Mouse (Mus musculus) CH12.LX (cell line): ENCODE data around the gene Ccpg1. TPM values are rescaled to one million over a fixed set of nuclear protein-coding genes. Genes with fewer than 3 reads are reported as not detected.

Experiments used
- DNase-seq: peaks from one replicate; pipeline ENCODE4 v3.0.0-alpha.2; 2013; ENCODE audit errors: extremely low read depth
- H3K27ac ChIP-seq: 2 replicates; pipeline ENCODE4 v1.5.1; 2012; ENCODE audit warnings: low read depth, mild to moderate bottlenecking, control low read depth, moderate library complexity; ENCODE audit not compliant: insufficient read depth
- H3K27me3 ChIP-seq: replicated peaks from 2 replicates; pipeline ENCODE3; 2012; ENCODE audit warnings: inconsistent platforms
- H3K36me3 ChIP-seq, 2 experiments: replicated peaks in 1 of 2; 2 replicates each; pipeline versions ENCODE3 to v1.6.1; 2012; ENCODE audit warnings: inconsistent platforms in 1 of 2, low read length in 1 of 2, mild to moderate bottlenecking in 1 of 2, mixed read lengths in 1 of 2, moderate library complexity in 1 of 2; ENCODE audit not compliant: control insufficient read depth in 1 of 2, insufficient read depth in 1 of 2
- H3K4me1 ChIP-seq, 2 experiments: 2 replicates each; pipeline ENCODE4 v1.6.1; 2012; ENCODE audit warnings: inconsistent platforms in 1 of 2, moderate library complexity in 1 of 2; ENCODE audit not compliant: insufficient read depth in 2 of 2, control insufficient read depth in 1 of 2
- H3K4me2 ChIP-seq: 2 replicates; pipeline ENCODE4 v1.6.1; 2012; ENCODE audit warnings: low read depth, mild to moderate bottlenecking, control low read depth; ENCODE audit not compliant: poor library complexity, insufficient read depth, severe bottlenecking
- H3K4me3 ChIP-seq, 3 experiments: fragments of 150-350 bp in 1 of 3; sonication (generic) in 1 of 3; replicated peaks in 1 of 3; 2 replicates each; pipeline versions ENCODE3 to v1.5.1; 2011 to 2012; ENCODE audit warnings: low read depth in 2 of 3, low read length in 2 of 3, mild to moderate bottlenecking in 2 of 3, moderate library complexity in 2 of 3, control low read depth in 1 of 3, improper control_type of control experiment in 1 of 3, inconsistent platforms in 1 of 3, mixed read lengths in 1 of 3; ENCODE audit not compliant: poor library complexity in 1 of 3
- H3K79me2 ChIP-seq: replicated peaks from 2 replicates; pipeline ENCODE4 v1.6.1; 2012; ENCODE audit warnings: mild to moderate bottlenecking, moderate library complexity; ENCODE audit not compliant: control insufficient read depth, poor library complexity, insufficient read depth, severe bottlenecking; ENCODE audit errors: extremely low read depth
- H3K9ac ChIP-seq: 2 replicates; pipeline ENCODE4 v1.6.1; 2012; ENCODE audit warnings: low read depth, mild to moderate bottlenecking, control low read depth, moderate library complexity; ENCODE audit not compliant: insufficient read depth
- H3K9me3 ChIP-seq: replicated peaks from 2 replicates; pipeline ENCODE3; 2012; ENCODE audit warnings: low read length, inconsistent platforms, mixed read lengths
- BHLHE40 ChIP-seq: IDR thresholded peaks from 2 replicates; pipeline ENCODE4 v1.6.1; 2011; ENCODE audit warnings: mild to moderate bottlenecking, low read depth, low read length, improper control_type of control experiment
- CHD1 ChIP-seq: IDR thresholded peaks from 2 replicates; pipeline ENCODE4 v1.6.1; 2012; ENCODE audit warnings: low read depth, low read length, improper control_type of control experiment, inconsistent platforms
- CHD2 ChIP-seq: IDR thresholded peaks from 2 replicates; pipeline ENCODE4 v1.6.1; 2011; ENCODE audit warnings: low read length, improper control_type of control experiment
- CTCF ChIP-seq, 2 experiments: IDR thresholded peaks in 1 of 2; conservative IDR thresholded peaks in 1 of 2; 2 replicates each; pipeline ENCODE4 v1.5.1; 2011 to 2012; ENCODE audit warnings: low read depth in 2 of 2, low read length in 2 of 2, improper control_type of control experiment in 1 of 2, inconsistent platforms in 1 of 2, mild to moderate bottlenecking in 1 of 2, moderate library complexity in 1 of 2
- E2F4 ChIP-seq: IDR thresholded peaks from 2 replicates; pipeline ENCODE4 v1.6.1; 2011; ENCODE audit warnings: low read depth, low read length, improper control_type of control experiment; ENCODE audit not compliant: insufficient replicate concordance
- ELF1 ChIP-seq: IDR thresholded peaks from 2 replicates; pipeline ENCODE4 v1.6.1; 2014; ENCODE audit warnings: low read depth, mild to moderate bottlenecking, inconsistent platforms, low read length, improper control_type of control experiment
- EP300 ChIP-seq: IDR thresholded peaks from 2 replicates; pipeline ENCODE4 v1.6.1; 2011; ENCODE audit warnings: low read length, improper control_type of control experiment
- ETS1 ChIP-seq: conservative IDR thresholded peaks from 2 replicates; pipeline ENCODE4 v1.6.1; 2012; ENCODE audit warnings: low read depth, mild to moderate bottlenecking, inconsistent platforms, low read length, improper control_type of control experiment, moderate library complexity
- GABPA ChIP-seq: IDR thresholded peaks from 2 replicates; pipeline ENCODE4 v1.6.1; 2012; ENCODE audit warnings: low read depth, low read length, improper control_type of control experiment, inconsistent platforms; ENCODE audit not compliant: insufficient replicate concordance
- HCFC1 ChIP-seq: IDR thresholded peaks from 2 replicates; pipeline ENCODE4 v1.6.1; 2012; ENCODE audit warnings: low read depth, mild to moderate bottlenecking, inconsistent platforms, low read length, improper control_type of control experiment
- IRF4 ChIP-seq: IDR thresholded peaks from 2 replicates; pipeline ENCODE4 v1.6.1; 2014; ENCODE audit warnings: low read depth, mild to moderate bottlenecking, inconsistent platforms, low read length, improper control_type of control experiment
- JUN ChIP-seq: IDR thresholded peaks from 2 replicates; pipeline ENCODE4 v1.6.1; 2011; ENCODE audit warnings: low read depth, mild to moderate bottlenecking, low read length, improper control_type of control experiment, moderate library complexity; ENCODE audit not compliant: insufficient read depth
- JUND ChIP-seq: conservative IDR thresholded peaks from 2 replicates; pipeline ENCODE4 v1.6.1; 2011; ENCODE audit warnings: low read depth, low read length, improper control_type of control experiment
- KAT2A ChIP-seq: IDR thresholded peaks from 2 replicates; pipeline ENCODE4 v1.6.1; 2012; ENCODE audit warnings: low read length, improper control_type of control experiment, inconsistent platforms; ENCODE audit not compliant: insufficient replicate concordance
- MAFK ChIP-seq: IDR thresholded peaks from 2 replicates; pipeline ENCODE4 v1.6.1; 2011; ENCODE audit warnings: low read length, improper control_type of control experiment; ENCODE audit not compliant: insufficient replicate concordance
- MAX ChIP-seq: IDR thresholded peaks from 2 replicates; pipeline ENCODE4 v1.6.1; 2011; ENCODE audit warnings: low read length, improper control_type of control experiment
- MAZ ChIP-seq: IDR thresholded peaks from 2 replicates; pipeline ENCODE4 v1.6.1; 2012; ENCODE audit warnings: low read depth, mild to moderate bottlenecking, inconsistent platforms, low read length, improper control_type of control experiment, moderate library complexity
- MEF2A ChIP-seq: IDR thresholded peaks from 2 replicates; pipeline ENCODE4 v1.6.1; 2014; ENCODE audit warnings: low read depth, mild to moderate bottlenecking, inconsistent platforms, low read length, improper control_type of control experiment, borderline replicate concordance
- MXI1 ChIP-seq: IDR thresholded peaks from 2 replicates; pipeline ENCODE4 v1.6.1; 2011; ENCODE audit warnings: mild to moderate bottlenecking, low read depth, low read length, improper control_type of control experiment
- MYC ChIP-seq: IDR thresholded peaks from 2 replicates; pipeline ENCODE4 v1.6.1; 2011; ENCODE audit warnings: low read depth, mild to moderate bottlenecking, improper control_type of control experiment, low read length
- NELFE ChIP-seq: IDR thresholded peaks from 2 replicates; pipeline ENCODE4 v1.6.1; 2011; ENCODE audit warnings: low read depth, low read length, improper control_type of control experiment
- NRF1 ChIP-seq: IDR thresholded peaks from 2 replicates; pipeline ENCODE4 v1.6.1; 2014; ENCODE audit warnings: low read depth, mild to moderate bottlenecking, inconsistent platforms, low read length, improper control_type of control experiment, moderate library complexity
- PAX5 ChIP-seq: IDR thresholded peaks from 2 replicates; pipeline ENCODE4 v1.6.1; 2012; ENCODE audit warnings: low read length, inconsistent platforms, mixed read lengths
- POLR2A ChIP-seq: IDR thresholded peaks from 2 replicates; pipeline ENCODE4 v1.6.1; 2011; ENCODE audit warnings: low read depth, mild to moderate bottlenecking, improper control_type of control experiment, low read length
- POLR2AphosphoS2 ChIP-seq: IDR thresholded peaks from 2 replicates; pipeline ENCODE4 v1.6.1; 2011; ENCODE audit warnings: low read depth, low read length, improper control_type of control experiment
- RAD21 ChIP-seq: IDR thresholded peaks from 2 replicates; pipeline ENCODE4 v1.6.1; 2011; ENCODE audit warnings: low read depth, mild to moderate bottlenecking, low read length, improper control_type of control experiment, moderate library complexity
- RCOR1 ChIP-seq: conservative IDR thresholded peaks from 2 replicates; pipeline ENCODE4 v1.6.1; 2012; ENCODE audit warnings: low read depth, mild to moderate bottlenecking, inconsistent platforms, low read length, improper control_type of control experiment
- SIN3A ChIP-seq: IDR thresholded peaks from 2 replicates; pipeline ENCODE4 v1.6.1; 2012; ENCODE audit warnings: low read length, improper control_type of control experiment, inconsistent platforms
- SMC3 ChIP-seq: IDR thresholded peaks from 2 replicates; pipeline ENCODE4 v1.6.1; 2011; ENCODE audit warnings: low read depth, low read length, improper control_type of control experiment
- TBP ChIP-seq: conservative IDR thresholded peaks from 2 replicates; pipeline ENCODE4 v1.6.1; 2011; ENCODE audit warnings: low read depth, low read length, improper control_type of control experiment
- TCF12 ChIP-seq: IDR thresholded peaks from 2 replicates; pipeline ENCODE4 v1.6.1; 2014; ENCODE audit warnings: low read depth, mild to moderate bottlenecking, inconsistent platforms, low read length, improper control_type of control experiment
- UBTF ChIP-seq: IDR thresholded peaks from 2 replicates; pipeline ENCODE4 v1.6.1; 2012; ENCODE audit warnings: low read depth, mild to moderate bottlenecking, inconsistent platforms, low read length, improper control_type of control experiment, moderate library complexity
- USF1 ChIP-seq: IDR thresholded peaks from 2 replicates; pipeline ENCODE4 v1.6.1; 2014; ENCODE audit warnings: low read depth, mild to moderate bottlenecking, inconsistent platforms, low read length, improper control_type of control experiment
- USF2 ChIP-seq: conservative IDR thresholded peaks from 2 replicates; pipeline ENCODE4 v1.6.1; 2011; ENCODE audit warnings: low read depth, low read length, improper control_type of control experiment
- ZC3H11A ChIP-seq: IDR thresholded peaks from 2 replicates; pipeline ENCODE4 v1.6.1; 2012; ENCODE audit warnings: low read depth, mild to moderate bottlenecking, inconsistent platforms, low read length, improper control_type of control experiment
- ZKSCAN1 ChIP-seq: IDR thresholded peaks from 2 replicates; pipeline ENCODE4 v1.6.1; 2012; ENCODE audit warnings: low read depth, inconsistent platforms, low read length, improper control_type of control experiment, borderline replicate concordance
- ZMIZ1 ChIP-seq: IDR thresholded peaks from 2 replicates; pipeline ENCODE4 v1.6.1; 2012; ENCODE audit warnings: low read depth, mild to moderate bottlenecking, inconsistent platforms, low read length, improper control_type of control experiment
- ZNF384 ChIP-seq: IDR thresholded peaks from 2 replicates; pipeline ENCODE4 v1.6.1; 2012; ENCODE audit warnings: low read depth, low read length, improper control_type of control experiment, inconsistent platforms
- dilution Hi-C: fragments of 300-500 bp; cut with MboI; formaldehyde crosslinking; loops from 2 replicates; pipeline ENCODE4 v1.14.3; 2020; ENCODE audit warnings: low sequenced_read_pairs; ENCODE audit not compliant: extremely low pct_unique_long_range_greater_than_20kb, extremely low pct_ligation_motif_present
- in situ Hi-C: fragments of 300-500 bp; cut with MboI; formaldehyde crosslinking; loops from 3 replicates; pipeline ENCODE4 v1.14.3; 2019; ENCODE audit warnings: low sequenced_read_pairs, low pct_ligation_motif_present, low pct_unique_long_range_greater_than_20kb, mixed read lengths
- polyA plus RNA-seq: library from polyadenylated mRNA; unstranded; fragments of >175 nt; gene quantifications from 2 replicates; pipeline ENCODE4 v1.2.1, GENCODE M21; 2012; ENCODE audit warnings: low read depth; ENCODE audit not compliant: insufficient read length
- total RNA-seq, 2 experiments: library from RNA; depleted of rRNA; stranded (reverse); fragments of 300-350 nt in 1 of 2; fragments of >200 nt in 1 of 2; gene quantifications; 2 replicates each; pipeline ENCODE4 v1.2.3; 2012 to 2014

Ccpg1 gene
- total RNA-seq (2012; rRNA removed) (3.6 and 5.2 TPM in 2 replicates), total RNA-seq (2014; rRNA removed) (5.7 and 6.2 TPM in 2 replicates), polyA plus RNA-seq (15.4 and 18.3 TPM in 2 replicates)

GRCm38 (mm10) chr9:72985250-72986220 lies at the start of gene Ccpg1, which contains the start of gene Ccpg1os:
Gene Ccpg1, plus strand, starts transcription at chr9:72985429.
Gene Ccpg1os, minus strand, starts transcription at chr9:72985382.
- in situ Hi-C loops (no loop called here), dilution Hi-C loops (no loop called here)
- TF ChIP-seq MAFK (no peak), TBP (no peak), ETS1 (no peak), MEF2A (no peak), CTCF (conservative IDR thresholded peaks at IDR 0.05 in 1 of 2, IDR thresholded peaks at IDR 0.05 in 1 of 2; ENCODE audit: low read depth in 2 of 2, low read length in 2 of 2) (no peak), UBTF (no peak), KAT2A (peak; percentile 98), USF1 (no peak), ZC3H11A (no peak), POLR2AphosphoS2 (no peak; the same call in 1 of the 2 replicates), CHD1 (no peak), RCOR1 (no peak), EP300 (no peak), SMC3 (no peak), IRF4 (no peak), BHLHE40 (peak; percentile 45), ZMIZ1 (no peak), MYC (peak; percentile 42; the same call in 1 of the 2 replicates), JUND (no peak), NELFE (no peak), ZKSCAN1 (no peak), SIN3A (peak; percentile 98), MXI1 (peak; percentile 95), POLR2A (peak; percentile 48), ELF1 (peak; percentile 94), USF2 (no peak), NRF1 (peak; percentile 61), CHD2 (no peak), JUN (no peak), TCF12 (no peak; the same call in 1 of the 2 replicates), MAX (peak; percentile 77), MAZ (no peak; the same call in 1 of the 2 replicates), E2F4 (no peak), RAD21 (no peak), PAX5 (no peak), GABPA (peak; percentile 88; the same call in 1 of the 2 replicates), HCFC1 (peak; percentile 100), ZNF384 (no peak)
- DNase-seq: peak; percentile 97
- Histone ChIP-seq H3K4me2 (peak within 1 kb of the TSS; percentile 95), H3K27ac (no peak within 1 kb of the TSS), H3K9me3 (no peaks in the 10 kb centered on the region), H3K4me1 (peaks cover 3 to 23% of the 10 kb centered on the region in 2 experiments; a peak in 3 of 4 replicates), H3K27me3 (peaks cover 2% of the 10 kb centered on the region), H3K4me3 (peak within 1 kb of the TSS; percentile 69 to 80 (median 72)), H3K36me3 (no peaks in the 10 kb centered on the region), H3K9ac (peak within 1 kb of the TSS; percentile 65), H3K79me2 (no peaks in the 10 kb centered on the region; the same call in 1 of the 2 replicates)
